Mouse (Mus musculus): ENCODE measurements at regions not wholly inside any gene's neighbourhood (a gene's known extent, or its start where the extent isn't known, plus 50 kb on each side); places are given as distances from the start of the nearest gene placed in this dataset.
A peak's percentile ranks its signal among the peaks of the same experiment; 100 is the strongest.

DNA sequence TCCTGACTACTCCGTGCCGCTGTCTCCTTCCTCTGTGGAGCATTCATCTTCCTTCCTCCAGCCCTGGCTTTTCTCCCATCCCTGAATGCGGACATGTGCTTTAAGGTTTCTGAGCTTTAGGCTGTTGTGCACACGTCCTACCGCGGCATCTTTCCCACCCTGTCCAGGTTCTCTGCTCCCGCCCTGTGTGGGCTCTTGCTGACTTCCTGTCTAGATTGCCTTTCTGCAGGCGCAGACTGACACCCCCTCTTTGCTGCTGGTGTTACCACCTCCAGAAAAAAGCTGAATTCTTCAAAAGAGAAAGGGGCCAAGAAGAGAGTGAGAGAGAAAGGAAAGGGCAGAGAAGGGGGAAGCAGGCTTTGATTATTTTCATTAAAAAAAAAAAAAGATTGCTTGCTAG lies 167.7 kb upstream of the Klf4 start:
- no peak for DNase-seq (ENCODE audit: inconsistent ontology term)

DNA sequence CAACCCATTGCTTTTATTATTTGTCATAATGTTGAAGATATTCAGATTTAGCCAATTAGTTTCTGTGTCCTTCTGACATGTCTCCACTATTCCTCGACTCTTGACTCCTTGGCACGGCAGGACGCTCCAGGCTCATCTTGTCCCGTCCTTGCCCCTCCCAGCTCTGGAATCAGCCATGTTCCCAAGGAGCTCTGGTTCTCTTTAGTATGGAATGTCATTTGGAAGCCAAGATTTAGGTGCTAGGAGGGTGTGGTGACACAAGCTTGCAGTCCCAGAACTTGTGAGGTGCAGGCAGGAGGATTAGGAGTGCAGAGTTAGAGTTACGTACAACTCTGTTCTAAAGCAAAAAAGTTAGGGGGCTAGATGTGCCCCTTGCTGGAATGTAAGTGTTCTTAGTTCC lies 166.9 kb upstream of the Klf4 start:
- no peak for DNase-seq (ENCODE audit: inconsistent ontology term)

DNA sequence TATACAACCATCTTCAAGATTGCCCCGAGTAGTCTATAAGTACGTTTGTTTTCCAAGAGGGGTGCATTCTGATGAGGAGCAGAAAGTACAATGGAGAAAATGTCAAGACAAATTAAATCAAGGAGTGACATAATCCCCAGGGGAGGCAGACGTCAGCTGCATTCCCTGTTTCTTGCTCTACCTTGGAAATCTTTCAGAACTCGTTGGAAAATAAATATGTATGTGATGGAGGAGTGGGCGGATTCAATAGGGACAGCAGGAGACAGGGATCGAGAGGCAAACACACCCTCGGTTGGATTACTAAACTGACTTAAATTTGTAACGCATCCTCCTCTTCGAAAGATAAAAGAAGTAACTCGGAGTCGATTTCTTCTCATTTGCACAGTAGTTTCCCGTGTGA lies 164.8 kb upstream of the Klf4 start:
- no peak for DNase-seq (ENCODE audit: inconsistent ontology term)

- DNase-seq (ENCODE audit: inconsistent ontology term), result peak; percentile 59
These were observed 164.2 kb upstream of the Klf4 start for GRCm38 (mm10) chr4:55696428-55696827.

DNA sequence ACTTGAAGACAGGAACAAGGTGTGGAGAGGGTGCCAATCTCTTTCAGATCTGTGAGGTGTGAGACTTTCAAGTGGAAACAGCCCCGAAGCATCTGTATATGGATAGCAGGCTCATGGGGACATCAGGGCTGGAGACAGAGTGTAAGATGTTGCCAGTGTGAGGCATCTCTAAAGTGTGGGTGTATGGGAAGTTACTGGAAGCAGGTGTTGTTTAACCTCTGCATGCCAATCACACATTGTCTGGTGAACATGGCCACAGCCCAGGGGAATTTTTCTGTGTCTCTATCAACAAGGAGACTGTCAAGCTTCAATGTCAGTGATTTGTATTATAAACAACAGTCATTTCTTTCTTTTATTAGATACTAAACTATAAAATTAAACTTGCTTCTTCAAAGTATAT lies 163.0 kb upstream of the Klf4 start:
- no peak for DNase-seq (ENCODE audit: inconsistent ontology term)

- DNase-seq (ENCODE audit: inconsistent ontology term), result no peak
These were observed 157.2 kb upstream of the Klf4 start for GRCm38 (mm10) chr4:55689479-55689878.

DNA sequence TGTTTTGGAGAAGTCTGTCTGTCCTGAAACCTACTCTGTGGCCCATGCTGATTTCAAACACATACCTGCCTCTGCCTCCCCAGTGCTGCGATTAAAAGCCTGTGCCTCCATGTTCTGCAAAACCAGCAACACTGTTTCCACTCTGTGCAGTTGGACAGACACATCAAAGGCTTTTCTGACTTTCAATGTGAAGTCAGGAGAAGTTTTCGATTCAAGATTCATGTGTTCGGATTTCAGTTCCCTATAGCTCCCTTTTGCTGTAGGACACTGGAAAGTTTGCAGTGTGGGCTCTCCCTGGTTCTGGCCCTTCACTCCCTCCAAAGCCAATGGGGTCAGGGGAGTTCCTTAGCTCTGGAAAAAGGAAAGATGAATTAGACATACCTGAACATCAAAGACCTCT lies 154.5 kb upstream of the Klf4 start:
- DNase-seq (ENCODE audit: inconsistent ontology term), result no peak

GRCm38 (mm10) chr4:55672288-55672687 lies 140.0 kb upstream of the Klf4 start:
- DNase-seq (ENCODE audit: inconsistent ontology term), result no peak

DNA sequence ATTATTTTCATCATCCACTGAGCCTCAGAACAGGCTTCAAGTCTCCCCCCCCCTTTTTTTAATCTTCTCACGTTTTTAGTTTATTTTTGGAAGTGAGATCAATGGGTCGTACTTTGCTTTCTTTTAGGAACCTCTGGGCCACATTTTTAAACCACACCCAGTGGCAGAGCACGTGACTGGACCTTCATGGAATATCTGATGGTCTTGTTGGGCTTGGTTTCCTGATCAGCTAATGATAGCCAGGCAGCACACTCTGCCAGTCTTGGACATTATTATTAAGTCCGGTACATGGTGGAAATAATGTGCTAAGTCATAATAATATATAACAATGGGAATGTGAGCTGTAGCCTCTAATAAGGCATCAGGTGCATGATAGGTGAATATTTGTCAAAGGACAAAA lies 138.0 kb upstream of the Klf4 start:
- no peak for DNase-seq (ENCODE audit: inconsistent ontology term)

GRCm38 (mm10) chr4:55664822-55665221 lies 132.6 kb upstream of the Klf4 start:
- DNase-seq (ENCODE audit: inconsistent ontology term), result no peak

GRCm38 (mm10) chr4:55663856-55664255 lies 131.6 kb upstream of the Klf4 start:
- no peak for DNase-seq (ENCODE audit: inconsistent ontology term)

GRCm38 (mm10) chr4:55662041-55662440 lies 129.8 kb upstream of the Klf4 start:
- DNase-seq (ENCODE audit: inconsistent ontology term), result no peak

- DNase-seq (ENCODE audit: inconsistent ontology term), result no peak
These were observed 126.6 kb upstream of the Klf4 start for GRCm38 (mm10) chr4:55658904-55659303.

GRCm38 (mm10) chr4:55655329-55655728 lies 123.1 kb upstream of the Klf4 start:
- no peak for DNase-seq (ENCODE audit: inconsistent ontology term)

DNA sequence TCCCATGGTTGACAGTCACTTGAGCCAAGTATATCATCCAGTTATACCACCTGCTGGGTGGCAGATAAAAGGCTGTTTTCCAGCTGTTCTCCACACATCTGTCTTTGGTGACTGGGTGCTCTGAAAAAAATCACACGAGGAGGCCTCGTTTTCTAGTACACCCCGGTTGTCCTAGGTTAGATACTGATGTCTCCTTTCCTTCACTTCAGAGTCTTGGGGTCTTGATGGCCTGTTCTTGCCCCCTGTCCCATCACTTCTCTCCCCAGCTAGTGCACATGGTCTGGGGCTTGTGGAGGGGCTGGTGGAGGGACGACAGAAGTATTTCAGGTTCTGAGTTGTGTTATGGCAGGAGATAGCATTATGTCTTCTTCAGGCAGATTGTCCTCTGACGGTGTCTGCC lies 120.4 kb upstream of the Klf4 start:
- DNase-seq (ENCODE audit: inconsistent ontology term), result no peak

DNA sequence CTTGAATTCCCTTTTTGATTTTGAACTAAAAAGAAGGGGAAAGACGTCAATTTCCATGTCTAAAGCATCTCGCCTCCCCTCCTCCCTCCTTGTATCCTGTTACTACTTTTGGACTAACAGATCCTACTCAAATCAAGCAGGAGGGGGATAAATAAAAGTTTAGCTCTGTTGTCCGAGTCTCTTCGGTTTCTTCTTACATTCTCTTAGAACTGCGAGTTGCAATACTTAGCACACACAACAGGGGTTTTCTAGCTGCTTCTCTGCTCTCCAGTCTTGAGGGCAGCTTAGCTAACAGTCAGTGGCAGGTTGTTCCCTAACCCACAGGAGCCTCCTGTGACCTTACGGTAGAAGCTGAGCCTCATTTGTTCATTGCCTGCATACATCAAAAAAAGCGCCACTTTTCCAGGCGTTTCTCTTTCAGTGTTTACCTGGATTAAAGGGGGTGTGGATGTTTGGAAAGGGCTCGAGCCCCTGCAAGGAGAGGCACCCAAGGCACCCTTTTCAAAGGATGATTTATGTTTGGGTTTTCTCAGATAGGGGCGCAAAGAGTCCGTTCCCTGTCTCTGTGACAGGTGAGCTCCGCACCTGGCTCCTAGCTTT lies 119.6 kb upstream of the Klf4 start:
- DNase-seq (ENCODE audit: inconsistent ontology term), result peak; percentile 56

GRCm38 (mm10) chr4:55651051-55651763 lies 118.9 kb upstream of the Klf4 start:
- DNase-seq (ENCODE audit: inconsistent ontology term), result peak; percentile 91

DNA sequence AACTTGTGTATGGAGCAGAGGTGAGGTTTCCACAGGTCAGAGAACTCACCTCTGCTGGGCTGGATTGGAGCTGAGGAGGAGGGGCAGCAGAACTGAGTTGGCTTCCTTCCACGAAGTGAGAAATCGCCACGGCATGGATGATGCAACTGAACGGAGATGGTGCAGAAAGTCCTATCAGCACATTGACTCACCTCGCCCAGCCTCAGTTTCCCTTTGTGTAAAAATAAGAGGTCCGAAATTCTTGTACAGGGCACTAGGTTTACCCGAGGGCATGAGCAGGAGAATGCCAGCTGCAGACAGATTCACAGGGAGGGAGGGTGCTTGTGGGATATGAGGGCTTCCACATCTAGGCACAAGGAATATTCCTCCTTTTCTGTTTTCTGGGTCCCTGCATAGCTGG lies 117.9 kb upstream of the Klf4 start:
- DNase-seq (ENCODE audit: inconsistent ontology term), result no peak

GRCm38 (mm10) chr4:55648376-55648775 lies 116.1 kb upstream of the Klf4 start:
- no peak for DNase-seq (ENCODE audit: inconsistent ontology term)

GRCm38 (mm10) chr4:55645432-55645831 lies 113.2 kb upstream of the Klf4 start:
- DNase-seq (ENCODE audit: inconsistent ontology term), result no peak

DNA sequence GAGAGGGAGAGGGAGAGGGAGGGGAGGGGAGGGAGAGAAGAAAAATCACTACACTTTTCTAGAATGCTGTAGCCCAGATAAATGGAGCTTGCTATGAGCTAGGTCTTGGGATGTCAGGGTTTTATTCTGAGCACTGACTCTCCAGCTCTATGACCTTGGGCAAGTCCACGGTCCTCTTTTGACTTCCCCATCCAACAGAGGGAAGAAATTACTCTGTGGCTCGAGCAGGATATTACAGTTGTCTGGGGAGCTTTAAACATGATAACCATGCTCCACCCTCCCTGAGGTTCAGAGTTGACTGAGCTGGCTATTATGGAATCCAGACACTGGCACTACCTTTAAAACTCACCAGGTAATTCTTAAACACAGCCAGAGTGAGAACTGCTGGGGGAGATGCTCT lies 112.6 kb upstream of the Klf4 start:
- no peak for DNase-seq (ENCODE audit: inconsistent ontology term)

DNA sequence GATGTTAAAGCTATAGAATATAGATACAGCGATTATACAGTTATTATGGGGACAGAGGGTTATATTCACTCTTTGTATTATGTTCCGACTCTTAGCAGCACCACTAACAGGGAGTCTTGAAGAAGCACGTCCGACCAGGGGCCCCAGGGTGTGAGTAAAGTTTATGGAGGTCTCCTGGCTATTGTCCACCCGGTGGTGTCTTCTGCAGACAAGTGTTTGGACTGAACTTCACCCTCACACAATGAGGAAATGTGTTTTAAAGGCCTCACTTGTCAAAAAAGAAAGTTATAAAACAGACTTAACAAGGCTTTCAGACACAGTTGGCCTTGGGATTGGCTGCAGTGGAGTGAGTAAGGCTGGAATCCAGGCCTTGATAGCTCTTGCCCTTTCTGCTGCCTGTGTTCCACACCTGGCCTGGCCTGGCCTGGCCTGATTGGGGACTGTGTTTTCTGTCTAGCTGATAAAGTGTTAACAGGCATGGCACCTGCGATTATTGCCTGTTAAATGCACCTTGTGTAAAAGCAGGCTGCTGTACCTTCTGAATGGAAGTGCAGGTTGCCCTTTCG lies 102.8 kb upstream of the Klf4 start:
- DNase-seq (ENCODE audit: inconsistent ontology term), result no peak

DNA sequence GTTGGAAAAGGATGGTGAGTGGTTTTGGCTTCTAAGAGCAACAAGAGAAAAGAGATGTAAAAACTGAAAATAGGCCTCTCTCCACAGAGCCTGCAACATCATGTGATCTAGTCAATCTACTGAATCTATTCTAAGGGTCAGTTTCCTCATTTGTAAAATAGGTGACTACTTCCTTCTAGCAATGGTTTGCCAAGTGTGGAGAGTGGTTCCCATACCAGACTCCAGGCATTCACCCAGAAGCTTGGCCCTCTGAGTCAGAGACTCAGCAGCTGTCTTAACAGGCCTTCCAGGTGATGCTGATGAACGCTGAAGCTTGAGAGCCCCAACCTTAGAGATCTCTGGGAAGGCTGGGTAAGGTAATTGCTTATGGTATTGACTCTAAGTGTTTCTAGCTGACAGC lies 98.9 kb upstream of the Klf4 start:
- no peak for DNase-seq (ENCODE audit: inconsistent ontology term)
